Mouse (Mus musculus) cerebellum, adult 8-10 months (tissue): ENCODE data around the gene Dpp4.

Experiments used
- DNase-seq: peaks from one replicate; pipeline ENCODE4 v3.0.0; 2022

The Dpp4 gene

DNA sequence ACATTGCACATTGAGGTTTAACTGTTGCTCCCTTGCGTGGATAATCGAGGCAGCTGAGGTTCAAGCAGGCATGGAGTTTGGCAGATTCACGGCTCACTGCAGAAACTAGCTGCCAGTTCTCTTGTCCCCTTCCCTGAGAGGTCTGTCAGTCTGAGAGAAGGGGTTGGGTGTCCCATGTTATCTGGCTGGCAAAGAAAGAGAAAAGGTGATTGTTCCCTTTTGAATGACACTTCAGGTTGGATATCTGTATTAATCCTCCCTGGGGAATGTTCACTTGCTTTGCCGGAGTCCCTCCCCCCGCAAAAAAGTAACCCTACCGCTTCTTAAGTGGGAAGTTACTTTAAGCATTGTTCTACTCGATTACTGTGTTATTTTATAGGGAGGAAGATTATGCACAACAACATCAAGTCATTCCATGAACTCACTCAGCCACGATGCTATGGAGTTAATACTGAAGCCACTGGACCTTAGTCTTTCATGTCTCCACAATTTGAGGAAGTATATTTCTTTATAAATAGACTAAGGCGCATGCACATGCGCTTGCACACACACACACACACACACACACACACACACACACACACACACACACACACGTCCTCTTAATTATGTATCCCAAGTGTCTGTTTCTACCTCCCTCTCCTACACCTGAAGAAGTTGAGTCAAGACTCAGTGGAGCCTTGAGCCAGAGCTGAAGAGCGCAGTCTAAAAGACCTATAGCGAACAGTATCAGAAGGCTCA, at the start of gene Dpp4:
Gene Dpp4, minus strand, starts transcription at position 151 of the 741 bp plus-strand sequence.
- no peak for DNase-seq

DNA sequence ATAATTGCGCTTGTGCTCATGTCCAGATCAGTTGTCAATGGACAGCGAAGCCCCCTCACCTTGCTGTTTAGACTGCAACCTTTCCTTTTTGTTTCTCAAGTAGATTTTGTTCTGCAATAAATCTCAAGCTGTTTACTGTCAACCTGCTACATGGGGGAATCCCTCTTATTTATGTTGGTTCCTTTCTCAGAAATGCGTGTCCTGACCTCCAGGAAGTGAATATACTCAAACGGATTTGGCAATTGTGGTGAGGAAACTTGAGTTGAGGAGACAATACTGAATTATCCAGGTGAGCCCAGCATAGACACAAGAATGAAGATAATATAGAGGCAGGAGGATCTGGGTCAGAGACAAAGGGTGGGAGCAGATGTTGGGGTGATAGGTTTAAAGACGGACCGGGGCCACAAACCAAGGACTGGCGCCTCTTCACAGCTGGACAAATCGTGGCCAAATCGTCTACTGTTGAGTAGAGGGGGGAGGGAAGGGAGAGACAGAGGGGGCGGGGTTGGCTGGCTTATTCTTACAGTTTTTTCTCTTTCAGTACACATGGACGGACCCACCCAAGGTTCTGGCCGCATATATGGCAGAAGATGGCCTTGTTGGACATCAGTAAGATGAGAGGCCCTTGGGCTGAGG, 48.9 kb upstream of the Dpp4 start:
- no peak for DNase-seq

DNA sequence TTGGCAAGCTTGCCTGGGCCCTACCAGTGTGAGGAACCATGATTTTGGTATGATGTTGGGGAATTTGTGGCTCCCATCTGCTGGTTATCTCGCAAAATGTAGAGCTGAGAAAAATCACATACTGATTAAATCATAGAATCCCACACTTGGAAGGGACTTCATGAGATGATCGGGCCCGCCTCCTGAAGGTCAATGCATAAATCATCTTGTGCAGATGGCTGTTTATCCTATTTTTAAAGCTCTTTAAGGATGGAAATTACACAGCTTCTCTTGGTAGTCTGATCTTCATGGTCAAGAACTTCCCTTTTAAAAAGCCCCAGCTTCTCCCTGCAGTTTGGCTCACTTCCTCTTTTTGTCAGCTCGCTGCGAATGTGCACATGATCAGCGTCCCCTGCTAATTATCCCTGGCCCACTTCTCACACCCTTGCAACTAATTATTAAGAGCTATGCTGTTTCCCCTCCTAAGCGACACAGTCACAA, 48.2 kb upstream of the Dpp4 start:
- DNase-seq: no peak

DNA sequence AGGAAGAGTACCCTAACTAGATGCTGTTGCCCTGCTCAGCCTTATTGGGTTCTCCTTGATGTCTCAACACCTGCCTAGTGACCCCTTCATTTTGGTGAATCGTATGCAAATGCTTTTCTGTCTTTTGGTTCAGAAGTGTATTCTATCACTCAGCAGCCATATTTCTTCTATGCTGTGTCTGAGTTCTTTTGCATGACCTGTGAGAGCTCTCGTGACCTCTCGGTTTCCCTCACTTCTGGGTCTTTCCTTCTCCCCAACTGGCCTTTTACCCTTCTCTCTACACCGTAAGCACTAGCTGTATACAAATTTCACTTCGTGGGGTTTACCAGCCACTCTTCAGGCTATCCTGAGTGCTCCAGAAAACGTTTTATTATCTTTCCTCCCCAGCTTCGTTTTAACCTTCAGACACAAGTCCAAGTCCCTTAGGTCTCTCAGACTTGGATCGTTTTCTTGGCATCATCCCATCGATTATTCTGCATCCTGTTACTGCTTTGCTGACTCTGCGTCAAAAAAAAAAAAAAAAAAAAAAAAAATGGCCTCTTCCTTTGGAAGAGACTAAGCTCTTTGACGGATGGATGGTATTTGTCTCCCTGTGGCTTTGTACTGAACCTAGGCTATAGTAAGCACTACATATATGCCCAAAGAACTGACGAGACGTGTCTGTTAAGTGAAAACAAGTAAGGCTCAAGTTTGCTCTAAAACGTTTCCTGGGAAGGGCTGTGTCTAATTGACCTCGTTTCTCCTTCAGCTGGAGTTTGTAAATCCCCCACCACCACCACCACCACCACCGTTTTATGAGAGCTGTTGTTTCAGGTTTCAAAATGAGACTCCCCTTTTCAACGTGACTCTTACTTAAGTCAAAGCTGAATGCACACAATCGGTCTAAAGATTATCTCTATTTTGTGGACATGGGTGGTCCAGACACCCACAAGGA, 47.5 kb upstream of the Dpp4 start:
- no peak for DNase-seq

DNA sequence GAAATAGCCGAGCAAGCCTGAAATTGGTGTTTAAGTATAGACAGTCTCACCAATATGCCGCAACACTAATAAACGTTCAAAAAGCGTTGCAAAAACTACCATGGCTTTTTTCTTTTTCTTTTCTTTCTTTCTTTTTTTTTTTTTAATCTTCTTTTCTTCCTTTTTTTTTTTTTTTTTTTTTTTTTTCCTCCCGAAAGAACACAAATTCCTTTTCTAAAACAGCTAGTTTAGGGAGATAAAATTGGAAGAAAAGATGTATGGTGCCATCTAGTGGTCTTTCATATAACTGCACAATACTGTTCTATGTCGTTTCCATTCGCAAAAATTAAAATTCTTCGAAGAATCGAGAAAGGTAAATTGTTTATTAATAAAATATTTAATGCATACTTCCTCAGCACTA, 46.0 kb upstream of the Dpp4 start:
- DNase-seq: no peak

DNA sequence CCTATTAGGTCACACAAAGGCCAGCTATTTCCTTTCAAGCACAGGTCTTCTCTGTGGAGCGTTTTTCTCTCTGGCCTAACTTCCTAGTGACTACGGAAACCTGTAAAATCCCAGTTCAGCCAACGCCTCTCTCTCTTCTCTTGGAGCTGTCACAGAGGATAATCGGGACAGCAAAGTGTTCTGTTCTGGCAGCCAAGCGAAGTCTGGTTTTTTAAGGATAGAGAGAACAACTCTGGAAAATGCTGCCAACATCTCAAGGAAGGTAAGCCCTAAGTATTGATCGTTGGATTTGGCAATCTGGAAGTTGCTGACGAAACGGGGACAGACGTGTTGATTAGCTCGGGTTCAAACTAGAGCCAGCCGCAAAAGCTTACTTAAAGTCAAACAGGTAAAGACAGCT, 43.0 kb upstream of the Dpp4 start:
- no peak for DNase-seq

DNA sequence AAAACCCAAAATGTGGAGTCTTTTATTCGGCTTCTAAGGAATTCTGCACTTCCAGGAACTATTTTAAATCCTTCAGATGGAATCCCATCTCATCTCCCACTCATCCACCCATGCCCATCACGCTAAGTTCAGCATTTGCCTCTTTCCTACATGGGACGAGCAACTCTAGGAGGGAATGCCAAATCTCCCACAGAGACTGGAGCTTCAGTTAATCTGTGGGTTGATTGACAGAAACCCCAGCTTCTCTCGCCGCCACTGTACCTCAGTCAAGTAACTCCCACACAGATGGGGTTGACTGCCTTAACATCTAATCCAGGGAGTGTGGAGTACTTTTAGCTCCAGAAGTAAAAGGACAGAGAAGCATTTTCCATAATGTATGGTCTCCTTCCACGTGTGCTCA, 42.0 kb upstream of the Dpp4 start:
- no peak for DNase-seq

DNA sequence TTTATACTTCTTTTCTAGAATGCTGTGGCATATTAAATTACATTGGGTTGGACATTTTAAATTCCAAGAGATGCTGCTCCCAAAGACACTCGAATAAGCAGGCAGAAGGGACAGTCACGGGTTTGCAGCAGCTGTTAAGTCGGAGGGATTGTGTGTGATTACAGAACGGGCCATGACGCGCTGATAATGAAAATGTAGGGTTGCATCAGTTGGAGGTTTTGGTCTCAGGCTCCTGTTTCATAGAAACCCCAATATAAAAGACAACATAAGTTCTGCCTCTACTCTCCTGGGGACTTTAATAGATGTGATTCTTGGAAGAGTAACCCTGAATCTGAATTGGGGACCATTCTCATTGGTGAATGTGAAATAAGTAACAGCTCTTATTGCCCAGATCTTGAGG, 38.3 kb upstream of the Dpp4 start:
- DNase-seq: no peak

DNA sequence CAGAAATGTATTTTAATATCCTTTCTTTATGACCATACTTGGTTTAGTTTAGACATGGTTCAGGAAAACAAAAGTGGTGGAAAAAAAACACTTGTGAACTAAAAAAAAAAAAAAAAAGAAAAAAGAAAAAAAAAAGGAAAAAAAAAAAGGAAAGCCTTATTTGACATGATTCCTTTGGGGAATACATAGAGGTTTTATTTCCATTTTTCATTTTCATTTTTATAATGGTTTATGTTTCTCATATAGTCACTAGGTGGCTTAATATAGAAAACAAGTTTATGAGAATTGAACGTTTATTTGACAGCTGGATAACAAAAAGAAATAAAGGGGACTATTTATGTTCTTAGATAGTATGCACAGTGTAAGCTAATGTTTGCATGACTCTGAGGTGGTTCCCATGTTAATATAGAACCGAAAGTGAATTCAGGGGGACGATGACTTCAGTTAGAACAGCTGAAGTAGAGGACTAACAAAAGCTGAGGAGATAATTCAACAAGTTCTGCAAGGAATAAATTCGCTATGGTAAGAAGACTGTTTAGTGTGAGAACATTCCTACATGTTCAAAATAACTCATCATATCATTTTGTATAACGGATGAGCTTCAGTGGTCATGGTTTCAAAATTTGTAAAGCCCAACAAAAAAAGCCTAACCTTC, 37.8 kb upstream of the Dpp4 start:
- no peak for DNase-seq

DNA sequence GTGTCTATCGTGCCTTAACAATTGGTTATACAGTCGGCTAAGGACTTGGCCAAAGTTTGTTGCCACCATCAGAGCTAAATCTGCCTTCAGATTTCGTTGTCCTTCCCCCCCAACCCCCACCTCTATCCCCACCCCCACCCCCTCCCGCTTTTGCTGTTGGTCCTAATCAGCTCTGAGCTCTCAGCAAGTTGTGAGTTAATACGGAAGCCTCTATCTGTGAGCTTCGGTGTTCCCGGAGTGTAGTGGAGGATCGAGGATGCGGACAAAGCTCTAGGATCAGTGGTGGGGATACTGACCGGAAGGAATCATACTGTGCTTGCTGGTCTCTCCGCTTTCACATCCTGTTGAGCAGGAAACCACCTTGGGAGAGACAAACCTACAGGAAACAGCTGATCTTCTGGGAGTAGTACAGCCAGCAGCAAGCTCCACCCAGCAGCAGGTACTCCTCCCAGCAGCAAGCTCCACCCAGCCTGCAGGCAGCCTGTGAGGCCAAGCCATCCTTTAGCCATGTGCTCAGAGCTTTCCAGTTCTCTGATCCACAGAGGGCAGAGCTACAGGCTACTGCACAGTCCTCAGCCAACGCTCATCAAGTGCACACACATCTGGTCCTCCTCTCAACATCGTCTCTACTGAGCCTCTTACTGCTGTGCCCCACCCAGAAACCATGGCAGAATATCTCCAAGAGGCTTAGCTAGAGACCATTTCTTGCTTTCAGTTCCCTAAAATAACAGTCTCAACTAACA, 28.9 kb upstream of the Dpp4 start:
- no peak for DNase-seq

DNA sequence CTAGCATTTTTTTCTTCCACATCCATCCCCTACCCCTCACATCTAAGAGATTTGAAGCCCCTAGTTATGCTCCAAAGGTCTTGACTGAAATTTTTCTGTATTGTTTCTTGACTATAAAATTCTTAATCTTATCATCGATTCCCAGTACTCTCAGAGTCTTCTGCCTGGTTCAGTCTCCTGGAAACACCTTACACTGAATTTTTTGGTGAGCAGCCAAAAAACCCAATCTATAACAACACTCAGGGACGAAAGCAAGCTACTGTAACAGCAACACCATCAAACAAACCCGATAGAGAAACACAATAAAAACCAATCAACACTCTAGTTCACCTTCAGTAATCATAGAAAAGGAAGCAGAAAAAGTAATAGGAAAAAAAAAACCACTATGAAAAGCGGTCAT, 28.1 kb upstream of the Dpp4 start:
- DNase-seq: no peak

DNA sequence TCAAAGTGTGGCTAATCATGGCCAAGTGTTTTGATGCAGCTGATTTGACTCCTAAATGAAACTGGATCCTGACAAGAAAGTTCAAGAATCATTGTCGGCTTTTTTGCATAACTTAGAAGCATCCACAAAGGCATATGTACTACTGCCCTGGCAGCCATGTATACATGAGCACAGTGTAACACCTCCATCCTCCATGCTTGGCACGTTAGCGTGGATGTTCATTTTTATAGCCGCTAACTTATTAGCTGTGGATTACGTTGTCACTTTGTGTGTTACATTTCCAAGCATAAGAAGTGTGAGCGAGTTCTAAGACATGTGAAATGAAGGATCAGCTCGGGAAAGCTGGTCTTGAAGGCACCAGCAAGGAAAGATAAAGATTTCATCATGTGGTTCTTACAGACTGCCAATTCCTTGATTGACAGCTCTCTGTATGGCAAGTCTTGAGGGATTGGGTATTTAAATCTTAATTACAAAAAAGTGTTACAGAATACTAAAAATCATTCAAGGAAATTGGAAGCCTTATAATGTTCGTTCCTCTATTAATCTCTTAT, 19.3 kb upstream of the Dpp4 start:
- no peak for DNase-seq

DNA sequence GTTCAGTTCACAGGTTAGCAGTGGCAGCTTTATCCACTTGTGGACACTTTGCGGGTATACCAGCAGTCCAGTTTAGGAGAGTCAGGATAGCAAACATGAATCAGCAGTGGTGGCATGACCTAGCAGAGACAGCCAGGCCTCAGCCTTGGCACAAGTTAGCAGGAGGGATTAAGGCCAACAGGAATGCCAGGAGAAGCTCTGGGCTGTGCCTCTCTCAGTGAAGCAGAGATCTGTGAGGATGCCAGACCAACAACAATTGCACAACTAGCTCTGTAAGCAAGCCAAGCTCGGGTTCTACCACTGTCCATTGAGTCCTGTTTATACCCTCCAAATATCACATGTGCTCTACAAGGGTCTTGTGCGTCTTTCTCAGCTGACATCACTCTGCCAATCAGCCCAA, 13.9 kb upstream of the Dpp4 start:
- DNase-seq: no peak

DNA sequence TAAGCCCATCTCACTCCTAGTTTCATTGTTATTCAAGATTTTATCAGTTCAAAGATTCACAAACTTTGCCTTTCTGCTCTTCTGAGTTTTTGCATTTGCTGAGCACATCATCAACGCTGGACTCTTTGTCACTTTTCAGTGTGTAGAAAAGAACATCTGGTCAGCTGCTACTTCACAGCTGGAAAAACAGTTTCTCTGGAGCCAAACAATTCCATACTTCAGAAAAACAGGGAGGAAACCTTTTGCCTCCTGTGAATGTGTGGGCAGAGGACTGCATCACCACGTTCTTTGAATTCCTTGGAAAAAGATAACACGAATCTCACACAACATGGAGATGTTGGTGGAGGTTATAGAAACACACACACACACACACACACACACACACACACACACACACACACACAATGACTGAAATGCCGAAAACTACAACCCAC, 11.3 kb upstream of the Dpp4 start:
- DNase-seq: no peak

DNA sequence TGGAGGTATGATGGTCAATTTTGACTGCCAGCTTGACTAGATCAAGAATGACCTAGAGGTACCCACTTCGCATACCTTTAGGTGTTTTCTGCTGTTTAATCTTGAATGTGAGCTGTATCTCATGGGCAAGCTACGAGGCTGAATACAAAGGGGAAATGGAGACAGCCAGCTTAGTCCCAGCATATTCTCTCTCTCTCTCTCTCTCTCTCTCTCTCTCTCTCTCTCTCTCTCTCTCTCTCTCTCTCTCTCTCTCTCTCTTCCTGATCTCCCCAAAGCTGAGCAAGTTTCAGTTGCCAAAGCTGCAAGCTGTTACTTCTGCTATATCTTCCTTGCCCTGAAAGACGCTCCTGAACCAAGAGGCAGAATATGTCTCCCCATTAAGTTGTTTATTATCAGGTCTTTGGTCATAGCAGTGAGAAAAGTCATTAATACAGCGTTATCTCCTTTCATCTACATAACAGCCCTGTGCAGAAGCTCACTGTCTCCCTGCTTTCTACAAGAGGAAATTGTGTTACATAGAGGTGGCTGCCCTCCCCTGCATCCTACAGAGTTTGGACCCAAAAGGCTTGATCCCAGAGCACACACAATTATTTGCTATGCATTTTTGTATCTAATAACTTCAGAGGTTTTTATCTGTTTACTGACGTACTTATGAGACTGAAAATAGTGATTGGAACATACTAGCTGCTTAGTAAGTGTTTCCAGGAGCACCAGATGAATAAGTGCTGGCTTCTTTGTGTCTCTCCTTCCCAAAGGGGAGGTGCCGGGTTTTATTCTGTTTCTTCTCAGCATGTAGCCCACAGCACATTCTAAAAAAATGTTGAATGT, 10.7 kb upstream of the Dpp4 start:
- DNase-seq: no peak

DNA sequence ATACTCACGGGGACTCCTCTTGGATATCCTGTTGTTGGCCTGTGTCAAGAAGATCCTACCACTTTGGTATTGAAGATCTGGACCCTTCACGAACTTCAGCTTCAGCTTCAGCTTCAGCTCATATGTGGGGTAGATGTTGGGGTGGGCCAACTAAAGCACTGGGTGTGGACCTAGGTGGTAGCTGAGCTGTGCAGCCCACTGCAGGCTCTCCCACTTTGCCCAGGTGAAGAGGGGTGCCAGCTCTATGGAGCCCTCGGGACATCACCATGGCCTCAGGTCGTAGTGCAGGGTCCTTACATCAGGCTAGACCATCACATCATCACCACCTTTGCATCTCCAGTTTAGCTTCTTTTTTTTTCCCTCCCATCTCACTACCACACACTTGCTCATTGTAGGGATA, 9.2 kb upstream of the Dpp4 start:
- DNase-seq: no peak

DNA sequence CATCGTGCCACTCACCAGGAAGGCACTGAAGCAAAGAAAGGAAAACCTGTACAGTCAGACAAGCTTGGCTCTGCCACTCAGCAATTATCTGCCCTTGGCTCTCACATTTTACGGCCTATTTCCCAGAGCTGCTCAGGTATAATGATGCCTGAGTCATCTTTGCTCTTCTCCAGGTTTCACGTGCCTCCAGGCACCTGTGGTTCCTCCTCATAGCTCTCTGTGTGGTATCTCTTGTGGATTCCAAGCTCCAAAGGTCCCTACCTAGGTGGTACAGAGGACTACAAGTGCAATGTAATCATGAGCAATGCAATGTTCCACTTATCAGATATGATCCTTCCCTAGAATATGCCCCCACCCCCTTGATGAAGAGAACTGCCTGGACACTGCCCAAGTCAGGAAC, 8.0 kb upstream of the Dpp4 start:
- DNase-seq: no peak

DNA sequence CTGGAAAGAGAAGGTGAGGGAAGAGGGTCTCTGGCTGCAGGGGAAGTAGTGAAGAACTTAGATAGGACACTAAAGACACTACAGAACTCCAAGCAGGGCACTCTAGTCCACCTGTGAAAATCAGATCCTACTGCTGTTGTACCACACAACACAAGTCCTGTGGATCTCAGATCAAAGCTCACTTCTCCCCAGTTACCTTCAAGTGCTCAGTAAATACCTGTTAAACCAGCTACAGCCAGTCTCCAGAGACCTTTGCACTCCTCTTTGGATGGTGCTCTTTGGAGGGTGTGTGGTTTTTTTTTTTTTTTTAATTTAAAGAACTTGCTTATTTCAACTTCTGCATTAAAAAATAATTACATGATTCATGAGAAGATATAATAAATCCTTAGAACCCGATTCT, 5.2 kb upstream of the Dpp4 start:
- no peak for DNase-seq

DNA sequence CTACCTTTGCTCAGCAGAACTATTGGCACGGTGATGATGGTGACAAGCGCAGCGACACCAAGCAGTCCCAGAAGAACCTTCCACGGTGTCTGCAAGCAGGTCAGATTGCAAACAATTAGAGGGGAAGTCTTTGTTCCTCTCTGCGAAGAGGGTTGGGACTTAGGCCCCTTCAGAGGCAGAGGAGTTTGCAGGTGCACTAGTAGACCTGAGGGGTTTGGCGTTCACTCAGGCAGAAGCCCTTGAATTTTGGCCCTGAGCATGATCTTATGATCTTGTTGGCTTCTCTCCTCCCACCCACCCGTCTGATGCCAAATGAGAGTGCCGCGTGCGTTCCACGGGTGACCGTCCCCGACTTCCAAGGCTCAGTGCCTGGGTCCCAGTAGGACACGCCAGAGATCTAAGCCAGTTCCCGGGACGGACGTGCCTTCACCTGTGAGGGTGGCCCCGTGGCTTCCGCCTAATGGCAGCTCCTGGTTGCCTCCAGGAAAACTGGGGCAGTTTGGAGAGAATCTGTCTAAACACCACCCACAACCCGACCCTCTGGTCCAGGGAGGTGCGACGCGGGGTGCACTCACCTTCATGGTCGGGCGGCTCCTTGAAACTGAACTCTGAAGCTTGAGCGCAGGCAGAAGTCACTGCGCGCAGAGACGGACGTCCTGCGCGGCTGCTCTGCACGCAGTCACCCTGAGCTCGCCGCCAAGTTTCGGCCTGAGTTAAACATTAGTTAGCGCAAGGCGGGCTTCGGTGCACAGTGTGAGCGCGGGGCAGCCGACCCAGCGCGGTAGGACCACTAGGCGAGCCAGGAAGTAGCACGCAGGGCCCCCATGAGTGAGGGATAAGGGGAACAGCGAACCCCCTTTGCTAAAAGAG, 585 bp downstream of the Dpp4 start:
- DNase-seq: no peak

DNA sequence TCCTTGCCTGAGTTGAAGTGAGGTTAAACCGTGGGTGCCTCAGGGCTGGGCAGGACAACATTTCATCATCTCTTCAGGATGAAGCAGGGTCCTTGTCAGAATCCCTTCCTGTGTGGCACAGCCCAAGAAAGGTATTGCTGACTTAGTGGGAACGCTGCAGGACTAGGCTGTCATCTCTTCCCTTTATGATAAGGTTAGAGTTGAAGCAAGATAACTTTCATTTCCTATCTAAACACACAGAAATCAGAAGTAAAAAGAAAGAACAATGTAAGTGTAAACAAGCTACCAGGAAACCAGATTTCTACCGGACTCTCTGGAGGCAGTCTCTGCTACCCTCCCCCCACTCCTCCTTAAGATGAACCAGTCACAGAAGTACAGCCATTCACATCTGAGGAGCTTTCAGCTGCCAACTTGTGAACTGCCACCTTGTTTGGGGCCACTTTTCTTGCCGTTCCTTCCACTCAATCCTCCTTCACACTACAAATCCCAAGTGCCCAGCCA, 3.3 kb downstream of the Dpp4 start:
- no peak for DNase-seq
